Mouse (Mus musculus) G1E (cell line): Measurements from ENCODE around the gene Gps1. TPM values are rescaled to one million over a fixed set of nuclear protein-coding genes. Genes with fewer than 3 reads are reported as not detected.
"Not testable (repeated sequence)": the region's sequence is repeated elsewhere in the genome, so short reads cannot be mapped to it uniquely, and the experiment has no call there.

Experiments used
- ATAC-seq: 2 replicates; pipeline ENCODE4 v1.8.0; 2016; ENCODE audit warnings: mild to moderate bottlenecking; ENCODE audit not compliant: insufficient number of reproducible peaks, poor library complexity, low FRiP score, severe bottlenecking; ENCODE audit errors: extremely low read depth
- DNase-seq: peaks from one replicate; pipeline ENCODE4 v3.0.0; 2012; ENCODE audit warnings: low spot score
- H3K27me3 ChIP-seq: 2 replicates; pipeline ENCODE4 v1.6.1; 2012; ENCODE audit warnings: mild to moderate bottlenecking, low read length, inconsistent platforms; ENCODE audit not compliant: insufficient read depth
- H3K36me3 ChIP-seq: replicated peaks from 2 replicates; pipeline ENCODE3; 2012; ENCODE audit warnings: mild to moderate bottlenecking, inconsistent platforms
- H3K4me1 ChIP-seq: 2 replicates; pipeline ENCODE4 v1.6.1; 2012; ENCODE audit warnings: low read depth, low read length, inconsistent platforms, mixed read lengths; ENCODE audit not compliant: insufficient read depth
- H3K4me3 ChIP-seq: 2 replicates; pipeline ENCODE4 v1.5.1; 2012; ENCODE audit warnings: low read depth, mild to moderate bottlenecking, inconsistent platforms, low read length, moderate library complexity, mixed read lengths
- H3K9me3 ChIP-seq: replicated peaks from 2 replicates; pipeline ENCODE4 v1.6.1; 2012; ENCODE audit warnings: inconsistent platforms
- CTCF ChIP-seq: IDR thresholded peaks from 2 replicates; pipeline ENCODE4 v1.5.1; 2012; ENCODE audit warnings: low read depth, low read length, inconsistent platforms, mixed read lengths
- GATA1 ChIP-seq: IDR thresholded peaks from 2 replicates; pipeline ENCODE4 v1.6.1; 2012; ENCODE audit warnings: borderline replicate concordance, low read length, inconsistent platforms, mixed read lengths
- GATA2 ChIP-seq: IDR thresholded peaks from 2 replicates; pipeline ENCODE4 v1.6.1; 2012; ENCODE audit warnings: low read depth, low read length, inconsistent platforms, borderline replicate concordance
- POLR2AphosphoS5 ChIP-seq: IDR thresholded peaks from 2 replicates; pipeline ENCODE4 v1.6.1; 2012; ENCODE audit warnings: low read depth, low read length, inconsistent platforms; ENCODE audit not compliant: insufficient replicate concordance
- TAL1 ChIP-seq: conservative IDR thresholded peaks from 2 replicates; pipeline ENCODE4 v1.6.1; 2012; ENCODE audit warnings: low read depth, low read length, inconsistent platforms, mixed read lengths
- polyA plus RNA-seq: library from polyadenylated mRNA; stranded (reverse); fragments of >175 nt; gene quantifications from 2 replicates; pipeline ENCODE4 v1.2.3, GENCODE M21; 2012
- total RNA-seq, 2 experiments: library from RNA; stranded (forward) in 1 of 2; stranded (reverse) in 1 of 2; fragments of 200-1000 nt in 1 of 2; fragments of >200 nt in 1 of 2; fragmentation: Nextera tagmentation in 1 of 2; gene quantifications; 2 replicates each; pipeline ENCODE4 v1.2.3; 2014 to 2017

Gene Gps1
- total and polyA plus RNA-seq, 3 experiments, result 66.5 to 110 (median 109) TPM

DNA sequence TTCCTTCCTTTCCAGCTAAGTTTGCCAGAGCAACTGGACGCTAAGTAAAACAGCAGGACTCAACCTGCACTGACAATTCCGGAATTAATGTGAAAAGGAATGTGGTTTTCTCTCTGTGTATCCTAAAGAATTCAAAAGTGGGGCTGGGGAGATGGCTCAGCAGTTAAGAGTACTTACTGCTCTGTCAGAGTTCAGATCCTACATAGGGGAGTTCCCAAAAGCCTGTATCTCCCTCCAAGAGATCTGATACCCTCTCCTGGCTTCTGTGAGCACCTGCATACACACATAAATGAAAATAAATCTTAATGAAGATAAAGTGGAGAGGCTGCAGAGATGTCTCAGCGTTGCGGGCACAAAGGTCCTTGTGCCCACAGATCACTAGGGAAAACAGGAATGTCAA is 32.5 kb upstream of the Gps1 start:
- Histone ChIP-seq H3K27me3 (peaks cover 9% of the 10 kb centered on the region; the same call in 1 of the 2 replicates), H3K4me1 (no peaks in the 10 kb centered on the region), H3K4me3 (no peak overlapping the region), H3K36me3 (no peaks in the 10 kb centered on the region), H3K9me3 (peaks cover 5% of the 10 kb centered on the region)
- no peak for TF ChIP-seq TAL1
- no peak for TF ChIP-seq GATA2
- TF ChIP-seq CTCF, result no peak
- no peak for TF ChIP-seq POLR2AphosphoS5
- ATAC-seq (no peak), DNase-seq (no peak)

DNA sequence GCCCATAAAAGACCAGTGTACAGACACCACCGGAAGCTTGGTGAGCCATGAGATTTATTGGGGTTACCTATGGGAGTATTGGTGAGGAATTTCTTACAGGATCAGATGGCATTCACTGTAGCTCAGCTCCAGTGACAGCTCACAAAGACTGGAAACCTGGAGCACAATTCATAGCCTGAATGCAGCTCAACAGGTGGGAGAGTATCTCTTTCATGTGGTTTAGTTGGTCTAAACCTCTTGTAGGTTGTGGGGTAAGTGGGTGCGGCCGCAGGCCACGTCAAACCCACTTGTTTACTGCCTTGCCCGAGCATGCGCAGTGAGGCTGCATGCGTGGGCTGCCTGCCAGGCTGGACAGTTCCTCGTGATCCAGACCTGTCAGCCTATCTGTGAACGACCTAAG is 23.8 kb upstream of the Gps1 start:
- Histone ChIP-seq H3K36me3 (no peaks in the 10 kb centered on the region), H3K4me1 (no peaks in the 10 kb centered on the region), H3K27me3 (peaks cover 14% of the 10 kb centered on the region), H3K9me3 (peaks cover 47% of the 10 kb centered on the region), H3K4me3 (no peak overlapping the region)
- DNase-seq, result no peak
- ATAC-seq, result no peak
- TF ChIP-seq TAL1, result no peak
- no peak for TF ChIP-seq GATA2
- no peak for TF ChIP-seq POLR2AphosphoS5
- no peak for TF ChIP-seq GATA1
- TF ChIP-seq CTCF, result no peak

DNA sequence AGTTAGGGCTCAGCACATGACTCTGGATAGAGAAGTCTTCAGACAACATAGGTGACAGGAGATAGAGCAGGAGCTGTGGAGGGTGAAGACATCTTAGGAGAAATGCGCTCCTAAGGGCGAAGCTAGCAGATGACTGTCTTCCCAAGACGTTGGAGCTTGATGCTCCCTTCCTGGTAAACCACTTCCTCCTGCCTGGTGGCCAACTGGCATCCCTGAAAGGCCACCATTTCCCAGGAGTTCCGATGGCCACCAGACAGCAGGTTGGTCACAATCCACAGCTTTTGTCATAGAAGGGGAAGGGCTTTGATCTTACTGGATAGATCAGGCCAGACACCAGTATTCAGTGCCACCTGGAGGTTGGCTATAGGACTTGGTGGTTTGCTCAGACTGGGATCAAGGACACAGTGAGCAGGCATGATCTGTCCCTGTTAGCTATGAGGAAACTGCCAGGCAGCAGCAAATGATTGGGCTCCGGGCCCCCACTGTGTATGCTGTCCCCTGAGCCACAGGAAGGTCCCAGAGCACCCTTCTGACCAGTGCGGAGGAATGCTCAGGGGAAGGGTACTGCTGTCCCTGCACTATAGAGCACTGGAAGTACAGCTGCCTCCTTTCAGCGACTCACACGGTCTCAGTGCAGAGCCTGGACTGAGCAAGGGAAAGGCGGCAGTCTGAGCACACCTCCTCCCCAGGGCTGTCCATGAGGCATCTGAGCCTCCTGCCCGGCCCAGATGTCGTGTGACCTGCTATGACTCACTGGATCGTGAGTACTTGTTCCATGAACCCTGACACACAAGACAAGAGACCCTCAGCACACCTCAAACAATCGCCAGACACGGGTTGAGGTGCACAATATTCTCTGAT is 22.0 kb upstream of the Gps1 start:
- H3K9me3 ChIP-seq, result peaks cover 38% of the 10 kb centered on the region
- ATAC-seq (no peak), DNase-seq (no peak)
- no peak overlapping the region for H3K4me3 ChIP-seq
- H3K4me1 ChIP-seq, result no peaks in the 10 kb centered on the region
- no peaks in the 10 kb centered on the region for H3K36me3 ChIP-seq
- TF ChIP-seq GATA1, result no peak
- peaks cover 23% of the 10 kb centered on the region for H3K27me3 ChIP-seq

DNA sequence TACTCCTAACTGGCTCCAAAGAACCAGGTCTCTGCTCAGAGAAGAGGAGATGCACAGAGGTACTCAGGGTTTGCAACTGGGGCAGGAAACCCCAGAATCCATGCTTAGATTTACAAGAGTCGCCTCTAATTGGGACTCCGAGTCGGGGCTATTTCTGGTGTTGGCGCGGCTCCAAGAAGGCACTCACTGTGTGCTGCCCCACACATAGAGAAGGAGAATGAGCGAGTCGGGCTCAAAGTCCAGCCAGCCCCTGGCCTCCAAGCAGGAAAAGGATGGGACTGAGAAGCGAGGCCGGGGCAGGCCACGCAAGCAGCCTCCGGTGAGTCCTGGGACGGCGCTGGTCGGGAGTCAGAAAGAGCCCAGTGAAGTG is 21.4 kb upstream of the Gps1 start, which contains the start of gene Hmga1b:
TSS of gene Hmga1b (plus strand) at position 123 of the 370 bp plus-strand sequence.
- not testable (repeated sequence) for ATAC-seq, H3K36me3 ChIP-seq, DNase-seq, H3K4me1 ChIP-seq, H3K4me3 ChIP-seq
- peaks cover 32% of the 10 kb centered on the region for H3K9me3 ChIP-seq
- peaks cover 27% of the 10 kb centered on the region for H3K27me3 ChIP-seq

DNA sequence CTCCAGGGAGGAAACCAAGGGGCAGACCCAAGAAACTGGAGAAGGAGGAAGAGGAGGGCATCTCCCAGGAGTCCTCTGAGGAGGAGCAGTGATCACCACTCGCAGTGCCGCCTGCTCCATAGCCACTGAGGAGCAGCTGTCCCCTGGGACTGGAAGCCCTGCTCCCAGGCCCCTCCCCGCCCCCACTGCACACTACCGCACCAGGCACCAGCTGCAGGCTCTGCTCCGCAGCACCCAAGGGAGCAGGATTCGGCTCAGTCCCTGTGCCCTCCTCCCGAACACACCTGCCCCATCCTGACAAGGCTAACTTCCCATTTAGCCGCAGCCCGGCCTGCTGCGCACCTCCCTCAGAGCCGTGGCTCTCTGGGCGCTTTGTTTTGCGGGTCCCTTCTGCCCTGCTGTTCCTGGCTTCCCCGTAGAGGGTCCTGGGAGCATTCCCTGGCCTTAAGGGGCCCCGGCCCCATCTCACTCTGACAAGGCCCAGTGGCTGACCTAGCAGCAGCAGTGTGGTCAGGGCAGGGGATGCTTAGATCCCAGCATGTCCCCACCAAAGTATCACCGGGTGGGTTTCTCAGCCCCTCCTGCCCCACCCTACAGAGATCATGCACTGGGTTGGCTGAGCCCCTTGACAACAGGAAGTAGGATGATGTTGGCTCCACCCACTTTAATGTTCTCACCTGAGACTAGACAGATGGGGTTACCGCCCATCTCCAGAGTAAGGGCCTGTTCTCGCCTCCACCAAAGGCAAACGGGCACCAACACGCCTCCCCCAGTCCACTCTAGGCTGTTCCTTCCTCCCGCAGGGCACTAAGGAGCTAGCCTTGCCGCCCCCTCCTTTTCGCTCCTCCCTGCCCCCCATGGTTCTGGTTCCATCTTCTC is 20.7 kb upstream of the Gps1 start:
- H3K27me3 ChIP-seq, result peaks cover 30% of the 10 kb centered on the region
- peaks cover 25% of the 10 kb centered on the region for H3K9me3 ChIP-seq
- not testable (repeated sequence) for DNase-seq, H3K4me1 ChIP-seq, H3K4me3 ChIP-seq, H3K36me3 ChIP-seq
- ATAC-seq, result peak; percentile 28

DNA sequence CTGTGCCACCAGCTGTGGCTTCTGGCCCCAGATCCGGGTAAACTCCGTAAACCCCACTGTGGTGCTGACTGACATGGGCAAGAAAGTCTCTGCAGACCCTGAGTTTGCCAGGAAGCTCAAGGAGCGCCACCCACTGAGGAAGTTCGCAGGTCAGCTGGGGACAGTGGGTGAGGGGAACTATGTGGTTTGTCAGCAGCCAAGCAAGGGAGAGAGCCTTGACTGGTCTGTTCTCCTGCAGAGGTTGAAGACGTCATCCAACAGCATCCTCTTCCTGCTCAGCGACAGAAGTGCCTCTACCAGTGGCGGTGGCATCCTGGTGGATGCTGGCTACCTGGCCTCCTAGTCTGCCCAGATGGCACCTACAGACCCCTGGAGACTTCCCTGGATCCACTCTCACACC is 17.0 kb upstream of the Gps1 start:
- H3K4me1 ChIP-seq, H3K9me3 ChIP-seq, DNase-seq, H3K4me3 ChIP-seq, ATAC-seq, H3K36me3 ChIP-seq: not testable (repeated sequence)
- peaks cover 29% of the 10 kb centered on the region for H3K27me3 ChIP-seq

DNA sequence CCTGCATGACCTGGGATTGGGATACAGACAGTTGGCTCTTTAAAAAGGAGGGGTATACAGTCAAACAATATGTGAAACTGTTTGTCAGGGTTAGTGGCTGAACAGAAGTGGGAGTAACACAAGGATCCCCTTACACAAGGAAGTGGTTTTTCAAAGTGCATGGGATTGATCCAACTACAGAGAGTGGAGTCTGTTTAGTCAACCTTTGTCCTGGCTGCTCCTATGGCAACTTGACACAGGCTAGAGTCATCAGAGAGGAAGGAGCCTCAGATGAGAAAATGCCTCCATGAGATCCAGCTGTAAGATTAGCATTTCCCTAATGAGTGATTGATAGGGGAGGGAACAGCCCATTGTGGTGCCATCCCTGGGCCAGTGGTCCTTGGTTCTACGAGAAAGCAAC is 15.9 kb upstream of the Gps1 start:
- H3K9me3 ChIP-seq, result no peaks in the 10 kb centered on the region
- ATAC-seq (no peak), DNase-seq (no peak)
- no peak overlapping the region for H3K4me3 ChIP-seq
- peaks cover 26% of the 10 kb centered on the region for H3K27me3 ChIP-seq
- H3K36me3 ChIP-seq, result no peaks in the 10 kb centered on the region
- H3K4me1 ChIP-seq, result no peaks in the 10 kb centered on the region
- no peak for TF ChIP-seq GATA2
- no peak for TF ChIP-seq TAL1
- TF ChIP-seq CTCF, result no peak
- no peak for TF ChIP-seq GATA1
- no peak for TF ChIP-seq POLR2AphosphoS5
